Mouse (Mus musculus): Measurements from ENCODE around the gene Tomm22.
A peak's percentile ranks its signal among the peaks of the same experiment; 100 is the strongest.

The Tomm22 gene

DNA sequence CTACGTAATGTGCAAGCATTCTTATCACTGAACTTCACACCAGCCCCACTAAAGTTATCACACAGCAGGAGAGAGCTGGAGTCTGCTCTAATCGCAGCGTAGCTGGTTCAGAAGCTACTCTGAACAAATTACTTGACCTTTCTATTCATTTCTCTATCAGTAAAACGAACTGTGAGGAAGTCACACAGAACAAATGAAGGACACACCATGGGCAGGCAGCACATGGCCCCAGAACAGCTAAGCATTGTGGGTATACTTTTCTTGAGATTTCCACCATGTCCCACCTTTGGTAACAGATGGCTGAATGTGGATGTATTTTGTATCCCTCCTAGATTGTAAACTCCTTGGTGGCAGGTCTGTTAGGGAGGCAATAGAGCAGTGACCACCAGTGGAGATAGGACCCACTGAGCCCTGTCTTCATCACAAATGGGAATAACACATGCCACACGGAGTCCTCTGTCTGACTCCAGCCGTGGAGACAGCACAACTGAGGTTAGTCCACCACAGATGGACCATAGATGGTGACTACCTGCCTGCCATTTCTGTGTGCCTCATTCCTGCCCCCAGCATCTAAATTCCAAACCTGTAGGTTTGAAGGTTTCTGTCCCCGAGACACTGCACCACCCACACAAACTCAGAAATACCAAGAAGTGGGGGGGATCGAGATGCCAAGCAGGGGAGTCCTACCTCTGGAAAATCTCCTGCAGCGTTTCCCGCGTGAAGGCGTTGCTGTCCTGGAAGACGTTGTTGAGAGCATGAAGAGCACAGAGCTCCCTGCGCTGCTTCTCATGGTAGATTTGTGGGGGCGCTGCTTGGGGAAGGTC lies 15.6 kb downstream of the Tomm22 start:
- DNase-seq (ENCODE audit: low spot score), result no peak

DNA sequence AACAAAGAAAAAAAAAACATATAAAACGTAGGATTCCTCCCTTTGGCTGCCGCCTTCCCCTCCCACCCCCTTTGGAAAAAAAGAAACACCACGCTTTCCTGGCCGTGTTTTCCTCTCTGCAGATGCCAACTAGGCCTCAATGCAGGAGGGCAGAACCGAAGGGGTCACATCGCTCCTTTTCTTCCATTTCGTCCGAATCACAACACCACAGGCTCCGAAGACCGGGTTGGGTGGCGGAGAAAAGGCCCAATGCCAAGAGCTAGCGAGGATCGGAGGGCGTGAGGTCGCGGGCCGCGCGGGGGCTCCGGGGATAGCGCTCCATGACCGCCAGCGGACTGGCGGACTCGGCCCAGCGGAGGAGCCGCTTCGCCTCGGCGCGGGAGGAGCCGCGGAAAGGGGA lies 16.5 kb downstream of the Tomm22 start:
- DNase-seq (ENCODE audit: low spot score), result no peak

DNA sequence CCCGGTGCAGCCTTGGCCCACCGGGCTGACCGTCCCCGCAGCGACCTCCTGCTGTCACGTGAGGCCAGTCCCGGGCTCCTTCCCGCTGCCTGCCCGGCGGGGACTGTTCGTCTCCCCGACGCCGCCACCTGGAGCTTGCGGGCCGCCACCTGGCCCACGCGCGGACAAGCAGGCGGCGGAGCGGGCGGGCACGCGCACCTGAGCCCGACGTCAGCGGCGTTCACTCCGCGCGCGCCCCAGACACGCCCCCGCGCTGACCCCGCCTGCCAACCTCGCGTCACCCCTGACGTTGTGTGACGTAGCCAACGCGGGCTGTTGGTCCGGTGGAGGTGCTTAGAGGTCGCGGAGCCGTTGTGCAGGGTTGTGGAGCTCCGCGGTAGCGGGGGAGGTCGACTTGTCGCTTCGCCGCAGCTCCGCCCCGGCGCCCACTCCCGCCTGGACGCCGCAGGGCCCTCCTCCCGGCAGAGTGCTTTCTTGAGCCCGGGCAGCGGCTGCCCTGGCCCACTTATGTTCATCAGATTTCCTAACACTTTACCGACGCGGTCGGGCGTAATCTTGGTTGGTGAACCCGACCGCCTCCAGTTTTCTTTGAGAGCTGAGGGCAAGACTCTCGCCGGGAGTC lies 17.1 kb downstream of the Tomm22 start, which contains the start of gene Josd1:
TSS of gene Josd1 (minus strand) at position 274 of the 622 bp plus-strand sequence.
- peak; percentile 96 for DNase-seq (ENCODE audit: low spot score)

DNA sequence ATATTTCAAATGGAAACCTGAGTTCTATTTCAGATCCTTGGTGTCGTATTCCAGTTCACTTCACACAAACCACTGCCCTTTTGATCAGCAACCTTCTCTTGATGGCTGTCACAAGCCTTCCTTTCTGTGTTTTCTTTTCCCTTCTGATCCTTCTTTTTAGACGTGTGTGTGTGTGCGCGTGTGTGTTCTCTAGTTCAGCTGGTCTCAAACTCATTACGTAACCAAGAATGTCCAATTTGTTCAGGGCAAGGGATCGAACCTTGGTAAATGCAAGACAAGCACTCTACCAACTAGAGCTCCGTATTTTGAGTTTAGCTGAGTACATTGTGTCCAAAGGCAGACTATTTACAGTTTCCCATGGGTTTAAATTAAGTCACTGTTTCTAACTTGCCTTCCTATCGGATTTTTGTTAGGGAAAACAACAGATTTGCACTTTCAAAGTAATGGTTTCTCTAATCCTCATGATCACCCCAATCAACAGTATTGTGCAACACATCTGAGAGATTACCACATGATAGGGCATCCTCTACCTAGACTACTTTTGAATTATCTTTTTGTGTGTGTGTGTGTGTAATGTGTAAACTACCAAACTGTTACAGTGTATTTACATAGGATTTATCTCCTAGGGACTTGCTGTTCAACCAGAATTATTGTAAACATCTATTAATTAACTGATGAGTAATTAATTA lies 17.8 kb downstream of the Tomm22 start:
- DNase-seq (ENCODE audit: low spot score), result no peak

DNA sequence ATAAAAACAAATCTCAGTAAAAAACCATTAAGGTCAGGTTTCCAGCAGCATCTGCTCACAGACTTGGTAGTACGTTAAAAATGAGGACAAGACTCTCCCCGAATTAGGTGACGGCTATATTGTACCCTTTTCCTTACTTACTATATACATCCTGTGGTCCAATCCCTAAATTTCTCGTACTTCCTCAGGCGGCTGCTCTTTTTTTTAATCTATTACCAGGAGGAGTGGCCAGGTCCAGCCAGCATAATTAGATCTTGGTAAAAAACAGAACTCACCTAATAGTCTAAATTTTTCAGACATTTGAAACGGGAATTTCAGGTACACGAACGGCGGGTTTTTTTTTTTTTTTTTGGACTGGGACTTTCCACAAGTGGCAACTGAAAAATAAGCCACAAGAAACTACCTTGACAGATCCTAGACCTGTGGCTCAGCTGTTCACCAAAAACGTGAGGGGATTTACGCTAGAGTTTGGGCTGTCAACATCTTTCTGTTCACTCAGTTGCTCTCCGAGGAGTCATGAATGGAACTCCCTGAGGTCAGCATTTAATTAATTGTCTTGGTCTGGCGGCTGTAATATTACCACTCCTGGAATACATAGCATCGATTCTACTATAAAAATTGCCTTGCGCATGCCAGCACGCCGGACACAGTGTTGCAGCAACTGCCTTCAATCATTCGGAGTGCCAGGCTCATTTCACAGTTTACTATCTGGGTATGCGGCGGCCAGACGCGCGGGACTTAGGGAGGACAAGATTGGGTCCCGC lies 19.2 kb downstream of the Tomm22 start:
- no peak for DNase-seq (ENCODE audit: low spot score)

DNA sequence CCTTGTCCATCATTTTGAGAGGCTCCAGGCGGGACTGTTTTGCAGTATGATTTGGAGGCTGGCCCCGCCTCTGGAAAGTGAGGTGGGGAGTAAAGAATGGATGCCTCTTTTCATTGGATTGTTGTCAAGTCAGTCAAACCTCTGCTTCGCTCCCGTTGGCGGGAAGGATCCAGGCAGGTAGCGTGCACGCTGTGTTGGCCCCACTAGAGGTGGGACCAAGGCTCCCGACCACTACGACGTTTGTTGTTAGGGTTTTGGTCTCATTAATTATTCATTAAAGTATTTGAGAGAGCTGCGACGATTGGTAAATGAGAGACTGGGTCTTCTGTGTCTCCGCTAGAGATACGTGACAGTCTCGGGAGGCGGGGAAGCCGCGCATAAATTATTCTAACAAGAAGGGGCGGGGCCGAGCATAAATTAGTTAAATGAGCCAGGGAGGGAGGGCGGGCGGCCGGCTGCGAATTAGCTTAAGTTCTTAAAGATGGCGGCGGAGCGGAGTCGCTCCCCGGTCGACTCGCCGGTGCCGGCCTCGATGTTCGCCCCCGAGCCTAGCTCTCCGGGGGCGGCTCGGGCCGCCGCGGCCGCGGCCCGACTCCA lies 19.9 kb downstream of the Tomm22 start, which contains the start of gene Gtpbp1:
TSS of gene Gtpbp1 (plus strand) at position 420 of the 597 bp plus-strand sequence.
- DNase-seq (ENCODE audit: low spot score), result peak; percentile 93

DNA sequence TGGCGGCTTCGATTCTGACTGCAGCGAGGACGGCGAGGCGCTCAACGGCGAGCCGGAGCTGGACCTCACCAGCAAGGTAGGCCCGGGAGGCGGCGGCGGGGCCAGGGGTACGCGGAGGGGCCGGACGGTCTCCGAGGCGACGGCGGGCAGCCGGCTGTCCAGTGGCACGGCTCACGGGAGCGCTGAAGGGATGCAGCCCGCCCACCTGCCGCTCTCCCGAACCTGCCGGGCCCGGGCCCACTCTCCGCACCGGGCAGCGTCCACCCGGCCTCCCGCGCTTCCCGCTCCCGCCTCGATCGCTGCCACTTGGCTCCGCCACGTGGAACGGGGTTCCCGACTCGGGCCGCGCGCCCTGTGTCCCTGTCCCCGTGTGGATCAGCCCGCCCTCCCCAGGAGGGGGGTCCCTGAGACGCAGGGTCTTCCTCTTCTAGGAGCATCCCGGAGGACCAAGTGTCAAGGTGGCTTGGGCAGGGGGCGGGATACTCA lies 20.4 kb downstream of the Tomm22 start:
- no peak for DNase-seq (ENCODE audit: low spot score)

DNA sequence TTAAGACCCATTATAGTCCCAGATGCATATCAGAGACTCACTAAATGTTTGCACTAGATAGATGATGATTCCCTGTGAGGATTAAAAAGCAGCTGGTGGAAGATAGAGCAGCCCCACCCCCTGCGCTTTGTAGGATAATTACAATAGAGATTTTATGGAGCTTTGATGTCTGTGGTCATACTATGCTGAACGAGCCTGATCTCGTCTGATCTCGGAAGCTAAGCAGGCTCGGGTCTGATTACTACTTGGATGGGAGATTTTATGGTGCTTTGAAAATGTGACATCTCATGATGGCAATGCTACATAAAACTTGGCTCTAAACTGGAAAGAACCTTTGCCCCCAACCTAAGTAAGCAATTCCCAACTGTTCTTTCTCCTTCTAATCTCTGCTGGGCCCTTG lies 21.7 kb downstream of the Tomm22 start:
- DNase-seq (ENCODE audit: low spot score), result no peak

DNA sequence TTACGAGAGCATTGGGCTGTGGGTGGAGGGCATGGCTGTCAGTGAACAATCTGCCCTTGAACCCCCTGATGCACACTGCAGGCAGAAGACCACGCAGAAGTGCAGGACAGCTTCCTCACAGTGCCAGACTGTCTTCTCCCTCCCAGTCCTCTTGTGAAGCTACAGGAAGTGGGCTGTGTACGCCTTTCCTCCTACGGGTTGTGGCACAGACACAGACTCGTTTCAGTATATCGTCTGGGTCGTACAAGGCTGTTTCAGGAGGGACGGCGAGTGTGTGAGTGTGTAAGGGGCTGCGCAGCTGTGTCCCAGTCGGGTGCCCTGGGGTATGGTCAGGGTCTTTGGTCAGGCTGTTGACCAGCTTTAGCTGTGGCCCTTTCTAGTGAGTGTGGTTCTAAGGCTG lies 23.1 kb downstream of the Tomm22 start:
- no peak for DNase-seq (ENCODE audit: low spot score)

DNA sequence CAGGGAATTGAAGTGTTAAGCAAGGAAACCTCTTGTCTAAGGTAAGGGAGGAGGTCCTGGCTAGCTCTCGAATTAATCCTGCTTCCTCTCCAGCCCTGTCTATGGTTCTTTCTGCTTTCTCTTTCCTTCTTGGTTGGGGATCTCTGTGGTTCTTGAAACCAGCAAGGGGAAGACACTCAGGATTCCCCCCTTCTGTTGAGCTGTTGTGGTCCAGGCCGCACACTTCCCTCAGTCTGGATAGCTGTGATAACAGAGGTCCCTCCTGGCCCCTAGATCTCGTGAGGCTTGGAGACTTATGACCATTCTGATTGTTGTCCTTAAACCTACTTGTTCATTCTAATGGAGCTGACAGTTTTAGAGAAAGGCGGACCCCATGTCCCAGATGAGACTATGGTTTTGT lies 23.9 kb downstream of the Tomm22 start:
- DNase-seq (ENCODE audit: low spot score), result no peak

DNA sequence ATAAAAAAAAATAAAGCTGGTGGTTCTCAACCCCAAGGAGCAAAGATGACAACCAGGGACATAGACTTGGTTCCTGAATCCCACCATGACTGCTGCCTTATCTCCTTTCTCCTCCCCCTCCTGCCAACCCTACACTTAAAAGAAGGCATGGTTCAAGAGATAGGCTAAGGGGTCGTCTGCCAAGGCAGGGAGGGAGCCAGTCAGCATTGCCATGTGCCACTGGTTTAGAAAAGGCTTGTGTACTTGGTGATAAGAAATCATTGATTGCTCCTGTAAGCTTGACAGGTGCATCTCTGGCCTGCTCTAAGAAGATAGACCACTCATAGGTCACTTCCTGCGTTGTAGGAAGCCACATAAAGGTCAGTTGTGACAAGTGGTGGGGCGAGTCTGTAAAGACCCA lies 24.9 kb downstream of the Tomm22 start:
- no peak for DNase-seq (ENCODE audit: low spot score)

DNA sequence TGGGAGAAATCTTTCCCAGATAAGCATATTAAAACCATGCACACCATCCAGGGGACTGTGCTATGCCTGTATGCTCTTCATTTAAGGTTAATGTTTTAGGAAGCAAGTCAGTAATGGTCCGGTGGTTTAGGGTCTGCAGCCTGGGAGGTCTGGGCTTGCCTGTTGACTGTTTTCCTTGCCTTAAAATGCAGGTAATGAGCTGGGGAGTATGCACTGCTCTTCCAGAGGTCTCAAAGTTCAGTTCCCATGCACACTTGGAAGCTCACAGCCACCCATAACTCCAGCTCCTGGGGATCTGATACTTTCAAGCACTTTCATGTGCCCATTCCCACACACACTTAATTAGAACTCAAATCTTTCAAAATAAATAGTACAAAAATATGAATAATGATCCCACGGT lies 25.8 kb downstream of the Tomm22 start:
- no peak for DNase-seq (ENCODE audit: low spot score)

DNA sequence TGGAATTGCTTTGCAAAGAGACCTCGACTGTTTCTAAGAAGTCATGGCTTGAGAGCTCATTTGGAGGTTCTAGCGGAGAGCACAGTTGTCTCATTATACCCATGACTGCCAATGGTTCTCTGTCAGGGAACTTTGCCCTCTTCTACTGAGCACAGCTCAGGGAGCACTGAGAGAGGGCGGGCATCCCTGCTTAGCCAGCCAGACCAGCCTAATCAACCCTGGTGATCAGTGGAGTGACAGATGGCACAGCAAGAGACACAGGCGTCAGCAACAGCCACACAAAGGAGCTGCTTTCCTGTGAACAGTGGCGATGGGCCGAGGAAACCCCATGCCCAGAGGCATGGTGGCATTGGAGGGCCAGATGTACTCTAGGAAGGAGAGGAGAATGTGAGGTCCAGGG lies 26.4 kb downstream of the Tomm22 start:
- DNase-seq (ENCODE audit: low spot score), result no peak

DNA sequence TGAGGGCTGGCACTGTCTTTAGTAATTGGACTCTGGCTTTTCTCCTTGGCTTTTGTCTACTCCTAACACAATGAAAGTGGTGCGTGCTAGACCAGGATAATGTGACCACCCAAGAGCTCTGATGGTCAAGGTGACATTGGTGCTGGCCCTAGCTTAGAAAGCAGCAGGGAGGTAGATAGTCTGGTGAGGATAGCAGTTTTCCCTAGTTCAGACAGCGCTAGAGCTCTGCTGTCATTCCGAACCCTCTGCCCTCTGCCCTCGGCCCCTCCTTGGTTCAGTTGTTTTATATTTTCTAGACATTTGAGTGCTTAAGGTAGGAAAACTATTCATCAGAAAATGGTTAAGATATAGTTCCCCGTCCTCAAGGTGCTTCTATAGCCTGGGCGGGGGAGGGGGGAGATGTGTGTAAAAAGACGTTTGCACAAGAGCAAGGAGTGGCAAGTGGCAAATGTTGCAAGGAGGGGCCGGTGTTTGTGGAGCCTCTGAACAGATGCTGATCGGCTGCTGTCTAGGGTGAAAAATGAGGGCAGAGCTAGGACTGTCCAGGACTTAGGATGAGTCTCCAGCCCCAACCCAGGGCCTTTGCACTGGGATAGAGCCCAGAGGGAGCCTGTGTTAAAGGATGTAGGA lies 27.0 kb downstream of the Tomm22 start:
- no peak for DNase-seq (ENCODE audit: low spot score)

DNA sequence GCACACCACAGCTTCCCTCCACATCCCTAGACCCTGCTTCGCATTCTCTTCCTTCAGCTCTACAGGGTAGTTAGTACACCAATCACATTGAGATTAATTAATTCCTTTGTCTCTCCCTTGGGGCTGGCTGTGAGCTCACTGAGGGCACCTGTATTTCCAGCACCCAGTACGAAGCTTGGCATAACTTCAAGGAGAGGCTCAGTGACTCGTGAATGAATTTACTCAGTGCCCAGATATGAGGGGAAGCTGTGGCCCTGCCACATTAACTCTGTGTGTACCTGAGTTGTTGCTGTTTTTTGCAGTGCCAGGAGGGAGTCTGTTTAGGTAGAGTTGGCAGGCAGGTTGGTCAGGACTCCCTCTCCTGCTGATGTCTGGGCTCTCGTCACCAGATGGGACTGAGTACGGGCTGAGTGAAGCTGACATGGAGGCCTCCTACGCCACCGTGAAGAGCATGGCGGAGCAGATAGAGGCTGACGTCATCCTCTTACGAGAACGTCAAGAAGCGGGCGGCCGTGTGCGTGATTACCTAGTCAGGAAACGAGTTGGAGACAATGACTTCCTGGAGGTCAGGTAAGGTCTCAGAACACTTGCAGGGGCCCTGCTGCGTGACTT lies 36.0 kb downstream of the Tomm22 start:
- DNase-seq (ENCODE audit: low spot score), result no peak

DNA sequence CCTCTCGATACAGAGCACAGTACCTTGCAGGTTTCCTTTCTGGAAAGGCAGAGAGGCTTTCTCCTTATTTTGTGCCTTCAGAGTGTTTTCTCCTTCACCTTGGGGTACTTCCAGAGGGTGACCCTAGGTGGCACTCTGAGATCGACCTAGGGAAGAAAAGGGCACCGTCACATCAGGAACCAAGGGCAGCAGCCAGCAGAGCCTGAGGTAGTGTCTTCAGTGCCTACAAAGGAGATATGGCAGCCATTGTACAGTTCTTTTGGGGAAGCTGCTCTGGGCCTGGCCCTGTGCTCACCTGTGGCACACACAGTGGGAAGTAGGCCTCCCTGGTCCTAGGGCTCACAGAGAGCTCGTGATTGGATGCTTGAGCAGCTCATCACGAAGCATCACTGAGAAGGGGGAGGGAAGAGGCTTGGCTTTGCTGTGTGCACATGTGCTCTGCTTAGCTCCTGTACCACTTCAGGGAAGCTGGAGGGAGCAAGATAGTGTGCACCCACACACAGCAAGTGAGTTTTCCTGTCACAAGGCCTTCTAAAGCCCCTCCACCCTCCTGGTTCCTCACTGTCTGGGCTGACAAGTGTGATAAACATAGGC lies 37.7 kb downstream of the Tomm22 start:
- DNase-seq (ENCODE audit: low spot score), result no peak

DNA sequence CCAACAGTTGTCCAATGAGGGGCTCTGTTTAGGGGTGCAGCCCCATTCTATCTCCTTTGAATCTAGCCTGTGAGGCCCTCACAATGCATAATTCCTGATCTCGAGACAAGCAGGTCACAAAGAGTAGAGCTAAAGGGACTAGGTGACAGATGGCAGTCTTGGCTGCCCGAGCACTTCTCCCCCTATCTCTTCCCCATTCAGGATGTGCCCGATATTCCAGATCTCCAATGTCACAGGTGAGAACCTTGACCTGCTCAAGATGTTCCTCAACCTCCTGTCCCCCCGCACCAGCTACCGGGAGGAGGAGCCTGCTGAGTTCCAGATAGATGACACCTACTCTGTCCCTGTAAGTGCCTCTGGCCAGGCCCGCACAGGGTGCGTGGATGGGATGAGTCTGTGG lies 45.0 kb downstream of the Tomm22 start:
- no peak for DNase-seq (ENCODE audit: low spot score)

DNA sequence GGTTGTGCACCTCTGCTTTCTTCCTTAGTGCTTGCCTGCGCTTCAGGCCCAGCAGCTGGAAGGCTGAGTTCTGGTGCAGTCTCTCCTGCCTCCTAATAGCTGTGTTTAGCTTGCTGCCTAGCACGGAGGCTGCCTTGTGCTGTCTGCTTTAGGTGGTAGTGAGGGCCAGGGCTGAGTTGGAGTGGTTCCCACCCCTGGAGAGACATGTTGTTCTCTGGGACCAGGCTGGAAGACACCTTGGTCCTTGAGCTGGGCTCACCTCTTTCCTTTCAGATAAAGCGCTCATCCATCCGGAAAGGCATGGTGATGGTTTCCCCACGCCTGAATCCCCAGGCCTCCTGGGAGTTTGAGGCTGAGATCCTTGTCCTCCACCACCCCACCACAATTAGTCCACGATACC lies 46.0 kb downstream of the Tomm22 start:
- no peak for DNase-seq (ENCODE audit: low spot score)

DNA sequence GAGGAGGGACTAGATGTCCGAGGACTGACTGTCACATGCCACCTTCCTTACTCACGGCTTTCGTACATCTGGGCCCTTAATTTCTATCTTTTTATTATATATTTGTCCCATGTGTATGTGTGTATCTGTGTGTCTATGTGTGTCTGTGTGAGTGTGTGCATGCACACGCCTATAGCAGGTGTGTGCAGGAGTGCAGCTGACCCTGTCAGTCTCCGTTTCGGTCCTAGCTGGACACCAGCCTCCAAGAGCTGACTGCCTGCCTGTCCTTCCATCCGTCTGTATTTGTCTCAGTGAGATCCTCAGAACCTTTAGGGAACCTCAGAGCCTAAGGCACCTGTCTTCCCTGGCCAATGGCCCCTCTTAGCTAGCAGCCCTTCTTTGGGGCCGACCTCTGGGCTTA lies 49.6 kb downstream of the Tomm22 start:
- no peak for DNase-seq (ENCODE audit: low spot score)

DNA sequence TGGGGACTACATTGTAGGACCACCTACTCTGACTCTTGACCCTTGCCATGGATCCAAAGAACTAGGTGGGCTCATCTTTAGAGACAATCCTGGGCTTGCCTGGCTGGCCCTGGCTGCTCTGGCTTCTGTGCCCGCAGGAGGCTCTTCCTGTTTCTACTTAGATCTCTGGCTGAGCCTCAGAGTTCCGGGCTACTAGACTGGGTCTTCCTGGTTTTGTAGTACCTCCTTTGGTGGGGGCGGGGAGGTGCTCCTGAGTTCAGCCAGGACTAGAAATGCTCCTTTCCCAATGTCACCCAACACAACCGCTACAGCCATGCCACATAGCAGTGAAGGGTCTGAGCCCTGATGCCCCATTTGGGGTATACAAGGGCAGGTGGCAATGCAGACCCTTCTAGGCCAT lies 50.1 kb downstream of the Tomm22 start:
- no peak for DNase-seq (ENCODE audit: low spot score)

Measured in ovary, postnatal 36 days (tissue).